Mouse (Mus musculus) CD4-positive, CD25-positive, alpha-beta regulatory T cell, adult 4 months (primary cell): ENCODE data around the gene Gss. TPM values are rescaled to one million over a fixed set of nuclear protein-coding genes. Genes with fewer than 3 reads are reported as not detected.

Source experiments
- ATAC-seq: one replicate; pipeline ENCODE4 v1.8.0; 2017
- polyA plus RNA-seq, 2 experiments: library from polyadenylated mRNA; unstranded; fragments of 100-300 nt; shearing (Covaris generic); gene quantifications; one replicate each; pipeline ENCODE4 v1.2.1; 2017

Gene Gss
- polyA plus RNA-seq, result 10 to 100 TPM; 10.7 to 16.9 TPM

DNA sequence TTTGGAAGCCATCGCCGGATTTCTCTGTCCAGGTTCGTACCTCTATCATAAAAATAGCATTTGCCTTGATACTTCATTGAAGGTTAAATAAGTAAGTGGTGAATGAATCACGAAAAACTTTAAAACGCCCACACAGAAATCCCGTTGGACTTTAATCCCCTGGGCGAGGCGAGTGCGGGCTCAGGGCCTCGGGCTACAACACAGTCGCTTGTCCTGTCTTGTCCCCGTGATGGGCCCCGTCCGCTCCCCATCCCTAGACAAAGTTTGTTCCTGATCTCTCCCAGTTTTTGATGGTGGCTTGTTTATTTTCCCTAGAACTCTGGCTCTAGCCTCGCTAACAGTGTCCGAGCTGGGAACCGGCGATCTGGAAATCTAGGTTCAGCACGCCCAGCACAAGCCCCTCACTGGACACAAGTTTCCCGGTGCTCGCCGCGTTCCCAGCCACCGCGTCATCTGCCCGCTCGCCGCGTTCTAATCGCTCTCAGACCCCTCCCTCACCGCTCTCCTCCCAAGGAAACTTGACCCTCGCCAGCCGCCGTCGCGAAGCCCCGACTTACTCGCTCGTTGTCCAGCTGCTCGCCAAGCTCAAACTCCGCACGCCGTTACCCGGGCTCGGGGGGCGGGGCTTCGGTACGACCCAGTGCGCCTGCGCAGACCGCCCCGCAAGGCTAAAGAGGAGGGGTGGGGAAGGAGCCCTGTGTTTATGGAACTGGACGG lies at the start of gene Gss:
Gene Gss, minus strand, starts transcription at position 674 of the 717 bp plus-strand sequence.
- ATAC-seq, result peak; percentile 92

- no peak for ATAC-seq
Observed at GRCm38 (mm10) chr2:155641540-155642472, 49.2 kb upstream of the Gss start.

GRCm38 (mm10) chr2:155640656-155641055 lies 48.0 kb upstream of the Gss start:
- ATAC-seq, result no peak

DNA sequence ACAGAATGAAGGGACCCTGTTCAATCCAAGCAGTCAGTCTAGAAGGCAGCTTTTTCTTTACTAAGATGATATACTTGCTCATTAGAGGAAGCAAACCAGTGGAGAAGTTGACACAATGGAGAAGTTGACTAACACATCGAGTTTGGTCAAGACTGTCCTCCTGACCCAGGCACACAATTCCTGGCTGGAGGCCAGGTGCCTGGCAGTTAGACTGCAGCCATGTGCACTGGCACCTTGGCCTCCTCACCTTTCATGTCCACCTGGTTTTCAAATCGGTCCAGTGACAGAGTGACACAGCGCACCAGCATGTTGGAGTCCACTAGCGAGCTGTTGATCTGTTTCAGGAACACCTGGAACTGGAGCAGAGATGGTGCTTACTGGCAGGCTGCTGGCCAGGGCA lies 44.8 kb upstream of the Gss start:
- ATAC-seq, result no peak

DNA sequence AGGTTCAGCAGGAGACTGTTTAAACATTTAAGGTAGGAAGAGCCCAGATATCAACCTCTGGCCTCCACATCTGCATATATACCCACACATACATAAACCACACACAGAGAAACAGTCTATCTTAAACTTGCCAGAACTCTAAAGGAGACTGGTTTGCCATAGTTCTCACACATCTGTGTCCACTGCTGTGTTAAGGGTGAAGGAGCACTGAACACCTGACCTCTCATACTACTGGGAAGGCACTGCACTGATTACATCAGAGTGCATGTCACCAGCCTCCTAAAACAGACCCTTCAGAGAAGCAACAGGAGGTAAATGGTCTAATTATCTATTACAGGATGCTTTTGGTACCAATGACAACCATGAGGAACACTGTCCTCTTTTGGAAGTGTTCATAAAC lies 44.3 kb upstream of the Gss start:
- no peak for ATAC-seq

- no peak for ATAC-seq
Observed at GRCm38 (mm10) chr2:155635961-155636360, 43.4 kb upstream of the Gss start.

- ATAC-seq, result no peak
Observed at GRCm38 (mm10) chr2:155634562-155634961, 42.0 kb upstream of the Gss start.

DNA sequence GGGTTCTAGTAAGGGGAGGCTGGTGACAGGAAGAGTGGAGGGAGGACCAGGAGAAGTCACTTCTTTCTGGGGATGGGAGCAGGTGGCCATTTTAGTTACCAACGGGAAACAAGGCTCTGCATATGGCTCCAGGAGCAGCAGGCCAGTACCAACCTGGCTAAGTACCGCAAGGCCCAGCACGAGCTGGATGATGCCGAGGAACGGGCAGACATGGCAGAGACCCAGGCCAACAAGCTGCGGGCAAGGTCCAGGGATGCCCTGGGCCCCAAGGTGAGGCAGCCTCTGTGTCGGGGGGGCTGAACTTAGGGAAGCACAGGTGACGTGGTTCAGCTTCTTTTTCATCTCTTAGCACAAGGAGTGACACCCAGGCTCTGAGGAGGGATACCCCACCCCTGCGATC lies 41.1 kb upstream of the Gss start:
- ATAC-seq, result no peak

GRCm38 (mm10) chr2:155633121-155633520 lies 40.5 kb upstream of the Gss start:
- no peak for ATAC-seq

DNA sequence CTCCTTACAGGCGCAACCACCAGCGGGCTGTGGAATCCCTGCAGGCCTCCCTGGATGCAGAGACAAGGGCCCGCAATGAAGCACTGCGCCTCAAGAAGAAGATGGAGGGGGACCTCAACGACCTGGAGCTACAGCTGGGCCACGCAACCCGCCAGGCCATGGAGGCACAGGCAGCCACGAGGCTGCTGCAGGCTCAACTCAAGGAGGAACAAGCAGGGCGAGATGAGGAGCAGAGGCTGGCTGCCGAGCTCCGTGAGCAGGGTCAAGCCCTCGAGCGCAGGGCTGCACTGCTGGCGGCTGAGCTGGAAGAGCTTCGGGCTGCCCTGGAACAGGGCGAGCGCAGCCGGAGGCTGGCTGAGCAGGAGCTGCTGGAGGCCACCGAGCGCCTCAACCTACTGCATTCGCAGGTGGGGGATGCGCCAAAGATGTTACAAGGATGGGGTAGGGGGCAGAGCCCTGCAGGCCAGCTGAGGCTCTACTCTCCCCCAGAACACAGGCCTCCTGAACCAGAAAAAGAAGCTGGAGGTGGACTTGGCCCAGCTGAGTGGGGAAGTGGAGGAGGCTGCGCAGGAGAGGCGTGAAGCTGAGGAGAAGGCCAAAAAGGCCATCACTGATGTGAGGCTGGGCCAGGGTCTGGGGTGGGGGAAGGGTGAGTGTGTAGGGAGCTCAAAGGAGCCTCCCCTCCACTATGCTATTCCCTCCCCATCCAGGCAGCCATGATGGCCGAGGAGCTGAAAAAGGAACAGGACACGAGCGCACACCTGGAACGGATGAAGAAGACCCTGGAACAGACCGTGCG lies 39.7 kb upstream of the Gss start:
- no peak for ATAC-seq

- ATAC-seq, result no peak
Observed at GRCm38 (mm10) chr2:155630590-155631416, 38.2 kb upstream of the Gss start.

DNA sequence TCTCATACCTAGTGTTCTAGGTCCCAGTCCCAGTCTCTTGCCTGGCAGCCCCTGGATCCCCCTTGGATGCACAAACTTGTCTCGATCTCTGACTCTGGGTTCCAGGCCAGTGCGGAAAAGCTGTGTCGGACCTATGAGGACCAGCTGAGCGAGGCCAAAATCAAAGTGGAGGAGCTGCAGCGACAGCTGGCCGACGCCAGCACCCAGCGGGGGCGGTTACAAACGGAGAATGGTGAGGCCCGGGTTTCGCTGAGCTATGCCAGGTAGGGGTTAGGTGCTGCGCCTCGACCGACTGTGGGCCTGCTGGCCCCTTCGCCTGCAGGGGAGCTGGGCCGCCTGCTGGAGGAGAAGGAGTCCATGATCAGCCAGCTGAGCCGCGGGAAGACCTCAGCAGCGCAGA lies 37.5 kb upstream of the Gss start:
- no peak for ATAC-seq

DNA sequence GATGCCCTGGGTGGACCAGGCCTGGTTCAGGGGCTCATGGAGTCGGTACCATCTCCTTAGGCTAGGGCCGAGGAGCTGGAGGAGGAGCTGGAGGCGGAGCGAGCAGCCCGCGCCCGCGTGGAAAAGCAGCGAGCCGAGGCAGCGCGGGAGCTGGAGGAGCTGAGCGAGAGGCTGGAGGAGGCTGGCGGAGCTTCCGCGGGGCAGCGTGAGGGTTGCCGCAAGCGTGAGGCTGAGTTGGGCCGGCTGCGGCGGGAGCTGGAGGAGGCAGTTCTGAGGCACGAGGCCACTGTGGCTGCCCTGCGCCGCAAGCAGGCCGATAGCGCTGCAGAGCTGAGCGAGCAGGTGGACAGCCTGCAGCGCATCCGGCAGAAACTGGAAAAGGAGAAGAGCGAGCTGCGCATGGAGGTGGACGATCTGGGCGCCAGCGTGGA lies 36.6 kb upstream of the Gss start:
- no peak for ATAC-seq

GRCm38 (mm10) chr2:155628519-155628918 lies 35.9 kb upstream of the Gss start:
- ATAC-seq, result no peak

- ATAC-seq, result no peak
Observed at GRCm38 (mm10) chr2:155628112-155628511, 35.5 kb upstream of the Gss start.

DNA sequence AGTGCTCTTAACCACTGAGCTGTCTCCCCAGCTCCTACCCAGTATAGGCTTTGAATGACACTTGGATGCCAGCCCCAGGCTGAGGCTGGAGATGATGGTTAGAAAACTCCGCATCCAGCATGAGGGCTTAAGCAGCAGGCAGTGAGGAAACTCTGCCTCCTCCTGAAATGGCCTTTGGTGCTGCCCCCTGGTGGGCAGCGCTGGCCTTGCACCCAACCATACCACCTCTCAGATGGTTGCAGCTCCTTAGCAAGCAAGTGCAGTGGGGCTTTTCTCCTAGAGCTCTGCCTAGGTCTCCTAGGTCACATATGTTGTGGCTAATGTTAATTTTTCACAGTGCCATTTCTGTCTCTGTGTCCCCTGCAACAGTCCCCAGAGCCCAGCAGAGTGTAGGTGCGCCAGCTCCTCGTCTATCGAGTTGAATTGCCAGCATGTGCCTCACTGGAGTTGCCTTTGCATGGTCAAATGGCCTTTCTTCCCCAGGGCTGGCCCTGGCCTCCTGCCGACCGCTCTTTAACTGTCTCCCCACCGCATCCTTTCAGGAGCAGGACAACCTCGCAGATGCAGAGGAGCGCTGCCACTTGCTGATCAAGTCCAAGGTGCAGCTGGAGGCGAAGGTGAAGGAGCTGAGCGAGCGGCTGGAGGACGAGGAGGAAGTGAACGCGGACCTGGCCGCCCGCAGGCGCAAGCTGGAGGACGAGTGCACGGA lies 34.6 kb upstream of the Gss start:
- peak; percentile 51 for ATAC-seq

DNA sequence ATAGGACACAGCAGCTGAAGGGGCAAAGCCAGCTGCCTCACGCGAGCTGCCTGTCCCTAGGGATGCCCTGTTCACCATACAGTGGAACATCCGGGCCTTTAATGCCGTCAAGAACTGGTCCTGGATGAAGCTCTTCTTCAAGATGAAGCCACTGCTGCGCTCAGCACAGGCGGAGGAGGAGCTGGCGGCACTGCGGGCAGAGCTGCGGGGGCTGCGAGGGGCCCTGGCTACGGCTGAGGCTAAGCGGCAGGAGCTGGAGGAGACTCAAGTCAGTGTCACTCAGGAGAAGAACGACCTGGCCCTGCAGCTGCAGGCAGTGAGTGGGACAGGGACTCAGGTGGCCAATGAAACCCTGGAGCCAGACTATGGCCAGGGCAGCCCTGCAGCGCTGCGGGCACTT lies 33.7 kb upstream of the Gss start:
- ATAC-seq, result no peak

DNA sequence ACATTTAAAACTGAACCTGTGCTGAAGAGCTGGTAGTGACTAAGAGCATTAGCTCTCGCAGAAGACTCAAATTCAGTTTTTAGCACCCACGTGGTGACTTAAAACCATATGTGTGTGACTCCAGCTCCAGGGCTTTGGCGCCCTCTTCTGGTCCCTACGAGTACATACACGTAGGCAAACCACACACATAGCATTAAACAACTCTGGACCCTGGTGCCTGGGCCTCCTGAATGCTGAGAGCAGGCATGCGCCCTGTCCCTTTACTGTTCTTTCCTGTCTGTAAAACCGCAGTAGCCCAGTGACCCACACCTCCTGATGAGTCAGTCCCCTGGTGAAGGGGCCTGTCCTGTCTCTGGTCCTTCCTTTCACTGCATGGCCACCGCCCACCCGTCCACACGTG lies 32.1 kb upstream of the Gss start:
- ATAC-seq, result no peak

DNA sequence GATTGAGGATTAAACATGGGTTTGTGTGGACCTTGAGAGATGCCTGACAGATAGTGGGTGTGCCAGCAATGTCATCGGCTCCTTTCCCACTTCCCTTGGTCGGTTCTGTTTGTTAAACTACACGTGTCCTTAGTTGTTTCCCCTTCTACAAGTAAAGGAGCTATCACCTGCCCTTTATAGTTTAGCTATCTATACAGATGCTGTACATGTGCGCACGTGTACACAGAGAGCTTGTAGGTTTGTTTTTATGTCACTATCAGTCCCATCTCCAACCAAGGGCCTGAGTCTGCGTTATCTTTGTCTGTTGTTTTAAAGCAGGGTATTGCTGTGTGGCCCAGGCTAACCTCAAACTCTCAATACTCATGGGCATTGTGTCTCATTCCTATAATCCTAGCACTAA lies 31.4 kb upstream of the Gss start:
- ATAC-seq, result no peak

DNA sequence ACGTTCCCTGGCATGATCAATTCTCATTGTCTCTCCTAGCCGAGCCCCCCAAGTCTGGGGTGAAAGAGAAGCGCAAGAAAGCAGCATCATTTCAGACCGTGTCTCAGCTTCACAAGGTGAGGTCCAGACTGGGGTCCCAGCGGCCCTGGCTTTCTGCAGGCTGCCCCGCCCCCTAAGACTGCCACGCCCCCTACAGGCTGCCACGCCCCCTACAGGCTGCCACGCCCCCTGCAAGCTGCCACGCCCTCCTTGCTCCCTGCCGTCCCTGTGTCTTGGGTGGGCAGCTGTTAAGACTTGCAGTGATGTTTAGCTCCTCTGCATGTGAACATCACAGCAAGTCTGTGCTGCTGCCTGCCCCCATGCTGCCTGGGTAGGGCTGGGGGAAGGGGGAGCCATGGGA lies 30.0 kb upstream of the Gss start:
- ATAC-seq, result no peak

- peak; percentile 79 for ATAC-seq
Observed at GRCm38 (mm10) chr2:155619817-155620216, 27.2 kb upstream of the Gss start.
